Mouse (Mus musculus): ENCODE measurements at regions not wholly inside any gene's neighbourhood (a gene's known extent, or its start where the extent isn't known, plus 50 kb on each side); places are given as distances from the start of the nearest gene placed in this dataset.
"Not testable (repeated sequence)": the region's sequence is repeated elsewhere in the genome, so short reads cannot be mapped to it uniquely, and the experiment has no call there.

DNA sequence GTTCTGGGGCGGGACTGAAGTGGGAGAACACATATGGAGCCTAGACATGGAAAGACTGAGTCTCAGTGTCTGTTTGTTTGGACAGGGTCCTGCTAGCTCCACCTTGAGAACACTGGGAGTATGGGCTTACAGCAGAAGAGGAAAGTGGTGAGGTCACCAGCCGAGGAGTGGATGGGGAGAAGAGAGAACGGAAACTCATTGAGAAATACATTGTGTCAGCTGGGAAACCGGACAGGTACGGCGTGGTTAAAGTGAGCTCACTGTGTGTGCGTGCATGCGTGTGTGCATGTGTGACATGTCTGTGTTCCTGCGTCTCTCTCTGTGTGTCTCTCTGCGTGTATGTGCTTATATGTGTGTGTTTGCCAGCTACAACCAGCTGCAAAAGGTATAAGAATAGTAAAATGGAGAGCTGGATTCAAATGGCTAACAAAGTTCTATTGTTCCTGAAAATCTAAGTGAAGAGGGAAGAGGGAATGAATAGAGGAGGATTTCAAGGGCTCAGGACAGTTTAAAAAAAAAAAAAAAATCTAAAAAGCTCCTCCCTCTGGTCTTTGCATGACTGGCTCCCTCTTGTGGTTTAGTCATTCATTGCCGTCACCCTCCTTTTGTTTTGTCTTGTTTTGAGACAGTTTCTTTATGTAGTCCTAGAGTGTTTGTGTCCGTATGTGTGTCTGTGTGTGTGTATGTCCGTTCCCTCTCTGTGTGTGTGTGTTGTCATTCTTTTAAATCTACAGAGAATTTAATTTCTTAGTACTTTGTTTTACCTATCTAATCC is 52.0 kb upstream of the Ak4 start:
- DNase-seq (ENCODE audit: extremely low spot score, low spot score) = peak; percentile 31

DNA sequence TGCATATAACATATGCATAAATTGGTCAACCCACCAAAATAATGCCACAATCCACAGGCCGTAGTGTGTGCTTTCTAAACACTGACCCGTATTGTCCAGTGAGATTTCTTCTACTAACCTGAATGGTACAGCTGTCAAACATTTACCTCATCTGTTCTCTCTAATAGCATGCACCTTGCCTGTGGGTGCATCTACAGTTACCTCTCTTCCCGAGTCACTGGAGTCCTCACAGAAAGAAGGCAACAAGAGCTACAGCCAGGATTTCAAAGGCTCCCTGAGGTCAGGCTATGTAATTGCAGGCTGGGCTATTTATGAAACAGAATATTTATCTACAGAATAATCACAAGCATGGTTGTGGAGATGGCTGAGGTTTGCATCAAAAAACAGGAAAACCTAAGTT is 53.8 kb upstream of the Ak4 start:
- DNase-seq (ENCODE audit: extremely low spot score, low spot score) = no peak

DNA sequence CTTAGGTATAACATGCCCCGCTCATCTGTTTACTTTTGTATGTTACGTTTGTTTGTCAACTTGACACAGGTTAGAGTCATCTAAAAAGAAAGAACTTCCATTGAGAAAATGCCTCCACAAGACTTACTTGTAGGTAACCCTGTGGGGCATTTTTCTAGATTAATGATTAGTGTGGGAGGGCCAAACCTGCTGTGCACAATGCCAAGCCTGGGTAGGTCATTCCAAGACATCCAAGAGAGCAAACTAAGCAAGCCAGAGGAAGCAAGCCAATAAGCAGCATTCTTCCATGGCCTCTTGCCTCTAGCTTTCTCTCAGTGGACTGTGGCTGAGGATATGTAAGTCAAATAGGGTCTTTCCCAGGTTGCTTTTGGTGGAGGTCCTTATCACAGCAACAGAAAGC is 54.4 kb upstream of the Ak4 start:
- DNase-seq (ENCODE audit: extremely low spot score, low spot score) = no peak

DNA sequence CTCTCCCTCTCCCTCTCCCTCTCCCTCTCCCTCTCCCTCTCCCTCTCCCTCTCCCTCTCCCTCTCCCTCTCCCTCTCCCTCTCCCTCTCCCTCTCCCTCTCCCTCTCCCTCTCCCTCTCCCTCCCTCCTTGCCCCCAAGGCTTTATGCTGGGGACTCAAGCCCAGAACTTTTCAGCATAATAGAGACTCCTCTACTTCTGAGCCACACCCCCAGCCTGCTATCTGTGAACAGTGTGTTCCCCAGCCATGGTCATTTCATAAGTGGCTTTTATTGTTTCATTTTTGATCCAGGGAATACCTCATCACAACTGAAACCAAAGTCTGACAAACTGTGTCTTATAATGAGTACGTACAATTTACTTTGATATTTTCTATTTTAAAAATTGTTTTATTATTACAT is 55.8 kb upstream of the Ak4 start:
- not testable (repeated sequence) for DNase-seq (ENCODE audit: extremely low spot score, low spot score)

DNA sequence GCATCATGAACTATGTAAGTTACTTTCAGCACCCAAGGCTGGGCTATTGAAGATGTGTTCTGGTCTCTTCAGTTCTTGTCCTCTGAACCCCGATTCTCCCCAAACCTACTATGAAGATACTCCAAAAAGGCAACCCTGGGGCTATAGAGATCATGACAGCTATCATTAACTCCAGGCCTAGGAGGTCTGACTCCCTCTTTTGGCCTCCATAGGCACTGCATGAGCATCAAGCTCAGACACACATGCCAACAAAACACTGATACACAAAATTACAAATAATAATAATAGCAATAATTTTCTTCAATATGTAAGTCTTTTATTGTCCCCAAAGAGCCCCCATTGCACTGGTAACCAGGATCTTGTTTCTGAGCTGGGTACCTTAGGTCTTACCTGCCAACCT is 57.3 kb upstream of the Ak4 start:
- DNase-seq (ENCODE audit: extremely low spot score, low spot score) = no peak

DNA sequence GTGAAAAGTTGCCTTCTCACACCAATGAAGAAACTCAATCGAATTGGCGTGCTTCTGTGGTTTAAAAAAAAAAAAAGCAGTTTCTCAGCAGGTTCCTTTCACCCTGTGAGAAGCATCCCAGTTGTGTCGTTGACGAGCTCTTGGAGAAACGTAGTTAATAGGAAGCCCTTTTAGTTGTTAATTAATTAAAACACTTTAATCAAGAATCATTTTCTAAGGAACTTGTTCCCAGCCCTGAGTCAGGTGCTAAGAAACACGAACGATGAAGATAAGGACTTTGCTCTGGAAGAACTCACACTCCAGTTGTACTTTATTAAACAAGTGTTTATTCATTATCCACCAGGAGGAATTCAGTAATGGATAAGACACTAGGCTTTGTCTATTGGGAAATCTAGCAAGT is 58.8 kb upstream of the Ak4 start:
- no peak for DNase-seq (ENCODE audit: extremely low spot score, low spot score)

DNA sequence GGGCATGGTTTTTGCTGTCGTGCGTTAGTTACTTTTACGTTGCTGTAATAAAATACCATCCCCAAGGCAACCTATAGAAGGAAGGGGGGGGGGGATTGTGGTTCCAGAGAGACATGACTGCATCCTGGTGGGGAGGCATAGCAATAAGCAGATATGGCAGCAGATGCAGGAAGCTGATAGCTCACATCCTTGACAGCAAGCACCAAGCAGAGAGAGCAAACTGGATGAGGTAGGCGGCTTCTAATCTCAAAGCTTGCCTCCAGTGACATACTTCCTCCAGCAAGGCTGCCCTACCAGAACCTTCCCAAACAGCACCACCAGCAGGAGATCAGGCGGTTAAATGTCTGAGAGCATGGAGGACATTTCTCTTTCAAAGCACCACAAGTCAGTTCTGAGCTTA is 60.0 kb upstream of the Ak4 start:
- no peak for DNase-seq (ENCODE audit: extremely low spot score, low spot score)

DNA sequence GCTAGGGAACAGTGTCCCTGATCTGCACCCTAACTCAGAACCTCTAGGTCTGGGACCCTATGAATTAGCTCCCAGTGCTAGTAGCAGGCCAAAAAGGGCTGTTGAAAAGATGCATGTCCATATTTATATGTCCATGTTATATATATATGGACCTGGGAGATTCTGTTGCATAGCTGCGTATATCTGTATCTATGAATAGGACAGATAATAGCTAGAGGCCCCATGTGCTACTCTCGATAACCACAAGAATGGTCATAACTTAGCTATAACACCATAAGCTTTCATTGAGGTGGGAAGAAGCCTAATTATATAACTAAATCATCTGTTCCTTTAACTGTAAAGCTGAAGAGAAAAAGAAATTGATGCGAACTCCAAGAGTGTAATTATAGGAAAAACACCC is 60.6 kb upstream of the Ak4 start:
- DNase-seq (ENCODE audit: extremely low spot score, low spot score) = no peak

DNA sequence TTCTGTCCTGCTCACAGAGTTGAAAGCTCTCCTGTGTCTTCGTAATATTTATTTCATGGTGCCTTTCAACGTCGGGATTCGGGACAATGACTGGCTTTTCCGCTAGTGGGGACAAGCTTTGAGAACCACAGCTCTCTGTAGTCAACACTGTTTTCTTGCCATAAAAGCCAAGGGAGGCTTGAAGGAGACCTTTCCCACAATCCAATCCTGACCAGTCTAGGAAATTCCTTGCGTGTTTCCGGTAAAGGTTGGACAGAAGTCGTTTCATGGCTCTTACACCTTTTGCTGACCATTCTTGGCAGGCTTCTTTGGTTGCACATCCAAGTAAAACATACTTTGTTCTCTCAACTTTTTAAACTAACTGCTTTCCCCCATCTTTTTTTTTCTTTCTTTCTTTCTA is 61.2 kb upstream of the Ak4 start:
- no peak for DNase-seq (ENCODE audit: extremely low spot score, low spot score)

DNA sequence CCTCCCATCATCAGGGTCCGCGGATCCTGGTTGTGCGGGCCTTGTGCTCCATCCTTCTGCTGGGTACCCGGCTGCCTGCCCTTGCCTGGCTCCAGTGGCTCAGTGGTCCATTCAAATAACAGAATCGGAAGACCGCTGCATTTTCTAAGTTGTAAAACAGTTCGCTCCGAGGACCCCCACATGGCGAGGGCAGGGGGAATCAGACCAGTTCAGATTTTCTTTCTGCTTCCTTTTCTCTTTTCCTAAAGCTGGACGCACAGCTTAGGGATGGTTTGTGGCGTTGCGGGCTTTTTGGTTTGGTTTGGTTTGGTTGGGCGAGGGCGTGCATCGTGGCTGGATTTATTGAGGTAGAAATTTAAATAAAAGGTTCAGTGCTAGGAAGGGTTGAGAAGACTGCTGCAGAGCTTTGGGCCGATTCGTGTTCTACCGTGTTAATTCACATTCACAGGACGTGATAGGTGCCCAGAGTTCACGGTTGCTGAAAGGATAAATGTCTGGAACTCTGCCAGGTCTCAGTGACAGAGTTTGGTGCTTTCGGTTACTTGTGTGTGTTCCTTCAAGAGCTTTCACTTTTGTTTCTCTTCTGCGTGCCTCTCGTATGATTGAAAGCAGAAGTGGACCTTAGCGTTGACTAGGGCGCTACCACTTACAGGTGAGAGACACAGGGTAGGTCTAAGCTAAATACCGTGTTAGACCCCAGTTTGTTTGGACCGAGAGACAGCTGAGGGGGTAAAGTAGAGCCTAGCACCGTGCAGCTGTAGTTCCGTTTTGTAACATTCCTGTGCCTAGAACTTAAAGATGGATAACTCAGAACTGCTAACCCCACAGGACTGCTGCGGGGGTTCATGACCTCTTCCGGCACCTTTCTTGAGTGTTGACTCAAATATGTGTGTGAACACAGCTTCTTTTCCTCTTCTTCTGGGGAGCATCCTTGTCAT is 61.9 kb upstream of the Ak4 start:
- peak; percentile 72 for DNase-seq (ENCODE audit: extremely low spot score, low spot score)

DNA sequence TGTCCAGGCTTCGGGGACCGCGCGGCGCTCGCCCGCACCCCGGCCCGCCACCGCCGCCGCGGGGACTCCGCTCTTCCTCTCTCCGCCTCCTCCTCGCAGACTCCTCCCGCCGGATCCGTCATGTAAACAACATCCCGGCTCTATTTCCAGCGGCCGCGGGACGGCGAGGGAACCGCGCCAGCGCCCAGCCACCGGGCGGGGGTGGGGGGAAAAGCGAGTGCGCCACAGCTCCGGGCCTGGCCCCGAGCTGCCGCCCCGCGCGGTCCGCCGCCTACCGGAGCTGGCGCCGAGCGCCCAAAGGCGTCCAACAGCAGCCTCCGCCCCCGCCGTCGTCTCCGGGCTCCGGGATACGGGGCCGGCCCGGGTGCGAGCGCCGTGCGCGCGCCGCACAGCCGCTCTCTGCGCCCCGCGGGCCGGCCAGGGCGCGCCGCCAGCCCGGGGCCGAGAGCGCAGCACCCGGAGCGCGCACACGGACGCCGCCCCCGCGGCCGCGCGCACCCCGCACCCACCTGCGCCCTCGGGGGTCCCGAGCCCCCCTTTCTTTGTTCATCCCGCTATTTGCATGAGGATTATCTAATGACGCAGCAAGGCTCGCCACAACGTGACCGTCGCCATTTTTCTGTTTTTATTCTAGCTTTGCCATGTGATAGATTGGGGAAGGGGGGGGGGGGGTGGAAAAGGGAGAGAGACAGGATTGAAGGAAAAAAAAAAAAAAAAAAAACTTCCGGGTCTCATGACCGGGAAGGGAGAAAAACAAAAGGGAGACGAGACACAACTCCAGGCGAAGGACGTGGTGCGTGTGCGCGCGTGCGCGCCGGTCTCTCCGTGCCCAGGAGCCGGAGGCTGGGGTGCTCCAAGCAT is 62.8 kb upstream of the Ak4 start:
- DNase-seq (ENCODE audit: extremely low spot score, low spot score) = peak; percentile 74

DNA sequence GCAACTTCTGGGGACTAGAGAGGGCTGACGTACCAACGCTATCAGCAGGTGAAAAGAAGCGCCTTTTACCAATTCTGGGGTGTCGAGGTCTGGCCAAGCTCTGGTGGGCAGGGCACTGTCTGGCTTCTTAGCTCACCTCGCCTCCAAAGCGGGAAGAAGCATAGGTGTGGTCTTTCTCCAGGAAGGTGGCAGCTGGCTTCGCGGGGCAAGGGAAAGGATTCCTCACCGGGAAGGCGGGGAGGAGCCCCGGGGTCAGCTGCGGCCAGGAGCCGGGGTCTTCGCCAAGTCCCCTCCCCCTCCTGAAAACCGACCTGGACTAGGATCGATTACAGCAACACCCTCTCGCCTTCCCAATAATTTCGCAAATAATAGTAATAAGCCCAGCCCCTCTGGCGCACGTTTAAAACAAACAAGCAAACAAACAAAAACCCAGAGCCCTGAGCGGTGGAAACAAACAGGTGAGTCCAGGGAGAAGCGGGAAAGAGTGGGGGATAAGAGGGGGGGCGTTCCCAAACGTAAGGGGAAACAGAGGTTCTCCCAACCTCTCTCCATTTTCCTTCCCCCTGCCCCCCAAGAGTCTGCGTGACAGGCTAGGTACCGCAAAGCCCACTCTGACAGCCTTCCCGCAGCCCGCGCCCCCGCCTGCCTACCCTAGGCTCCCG is 63.5 kb upstream of the Ak4 start:
- peak; percentile 40 for DNase-seq (ENCODE audit: extremely low spot score, low spot score)

DNA sequence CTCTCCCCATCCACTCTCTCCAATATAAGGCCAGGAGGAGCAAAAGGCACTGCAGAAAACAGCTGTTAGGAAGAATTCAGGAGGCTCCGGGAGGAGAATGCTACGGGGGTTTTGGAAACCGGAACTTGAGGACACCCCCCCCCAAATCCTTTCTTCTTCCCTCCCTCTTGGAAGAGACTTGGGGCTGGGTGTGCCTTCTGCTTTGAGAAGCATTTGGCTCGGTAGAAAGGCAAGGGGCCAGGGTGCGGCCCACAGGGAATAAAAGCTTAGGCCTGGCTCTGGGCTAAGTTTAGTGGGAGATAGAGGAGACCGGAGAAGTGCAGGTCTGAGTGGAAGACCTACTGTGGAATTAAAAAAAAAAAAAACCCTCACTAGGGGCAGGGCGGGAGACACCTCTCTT is 64.1 kb upstream of the Ak4 start:
- peak; percentile 29 for DNase-seq (ENCODE audit: extremely low spot score, low spot score)

DNA sequence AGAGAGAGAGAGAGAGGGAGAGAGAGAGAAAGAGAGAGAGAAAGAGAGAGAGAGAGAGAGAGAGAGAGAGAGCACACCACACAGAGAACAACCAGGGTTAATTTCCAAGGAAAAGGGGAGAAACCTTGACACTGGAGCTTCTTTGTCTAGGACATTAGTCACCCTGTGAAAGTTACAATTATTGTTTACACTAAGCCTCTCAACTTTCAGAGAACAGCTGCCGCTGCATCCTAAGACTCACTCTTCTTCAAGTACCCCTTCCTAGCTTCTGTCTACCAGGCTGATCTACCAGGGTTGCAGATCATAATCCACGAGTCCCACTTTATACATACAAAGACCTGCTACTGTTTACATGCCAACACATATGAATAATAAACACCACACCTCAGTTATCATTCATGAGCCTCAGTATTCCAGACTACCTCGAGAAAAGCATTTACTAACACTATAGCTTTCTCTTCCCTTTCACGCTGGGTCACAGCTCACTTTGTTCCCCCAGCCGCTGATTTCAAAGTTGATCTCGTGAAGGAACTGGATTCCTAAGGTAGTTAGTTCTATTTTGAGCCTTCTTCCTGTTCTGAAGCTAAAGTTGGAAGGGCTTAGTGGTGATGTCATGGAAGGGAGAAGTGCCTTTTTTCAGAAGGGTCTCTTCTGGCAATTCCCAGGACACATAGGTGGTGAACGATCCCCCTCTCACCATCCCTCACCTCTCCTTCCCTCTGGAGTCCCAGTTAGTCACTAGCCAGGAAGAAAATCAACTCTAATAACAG is 64.8 kb upstream of the Ak4 start:
- peak; percentile 15 for DNase-seq (ENCODE audit: extremely low spot score, low spot score)

DNA sequence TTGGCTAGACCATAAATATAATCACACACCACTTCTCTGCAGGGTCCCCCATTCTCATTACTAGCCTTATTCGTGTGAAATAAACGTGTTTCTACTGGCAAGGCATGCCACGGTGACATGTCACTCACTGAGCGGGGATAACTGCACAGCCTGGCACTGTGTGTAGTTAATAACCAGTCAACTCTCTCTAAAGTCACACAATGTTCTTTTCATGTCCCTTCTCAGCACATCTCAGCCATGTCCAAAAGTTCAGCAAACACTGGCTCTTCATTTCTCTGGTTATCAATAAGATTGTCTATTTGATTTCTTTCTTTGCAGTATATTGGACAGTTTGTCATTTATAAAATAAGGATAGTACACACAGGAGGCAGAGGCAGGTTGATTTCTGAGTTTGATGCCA is 66.9 kb upstream of the Ak4 start:
- DNase-seq (ENCODE audit: extremely low spot score, low spot score) = no peak

DNA sequence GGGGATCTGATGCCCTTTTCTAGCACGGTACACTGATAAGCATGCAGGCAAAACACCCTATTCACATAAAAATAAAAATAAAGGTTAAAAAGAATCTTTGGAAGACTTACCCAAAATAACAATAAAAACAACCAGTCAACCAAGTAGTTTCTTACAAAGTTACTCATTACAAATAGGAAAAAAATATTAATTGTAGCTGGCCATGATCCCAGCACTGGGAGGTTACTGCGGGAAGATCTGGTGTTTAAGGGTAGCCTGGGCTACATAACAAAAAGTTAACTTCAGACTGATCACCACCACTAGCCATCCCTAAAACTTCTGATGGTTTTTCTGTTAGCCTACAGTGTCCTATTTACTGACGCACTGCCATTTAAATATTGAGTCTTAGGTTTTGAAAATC is 67.4 kb upstream of the Ak4 start:
- DNase-seq (ENCODE audit: extremely low spot score, low spot score) = no peak

DNA sequence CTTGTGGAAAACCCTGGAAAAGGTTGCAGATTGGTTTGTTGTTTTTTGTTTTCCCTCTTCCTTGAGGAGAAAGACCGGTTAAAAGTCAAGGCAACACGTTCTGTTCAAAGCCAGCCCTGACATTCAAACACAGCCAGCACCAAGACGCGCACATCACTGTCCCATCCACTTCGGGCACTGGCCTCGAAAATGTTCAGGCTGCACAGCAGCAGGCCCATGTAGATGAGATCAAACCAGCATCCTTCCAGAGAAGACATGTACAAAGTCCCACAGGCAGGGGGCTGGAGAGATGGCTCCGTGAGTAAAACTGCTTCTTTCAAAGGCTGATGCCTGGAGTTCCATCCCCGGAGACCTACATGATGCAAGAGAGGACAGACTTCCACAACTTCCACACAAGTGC is 68.4 kb upstream of the Ak4 start:
- no peak for DNase-seq (ENCODE audit: extremely low spot score, low spot score)

DNA sequence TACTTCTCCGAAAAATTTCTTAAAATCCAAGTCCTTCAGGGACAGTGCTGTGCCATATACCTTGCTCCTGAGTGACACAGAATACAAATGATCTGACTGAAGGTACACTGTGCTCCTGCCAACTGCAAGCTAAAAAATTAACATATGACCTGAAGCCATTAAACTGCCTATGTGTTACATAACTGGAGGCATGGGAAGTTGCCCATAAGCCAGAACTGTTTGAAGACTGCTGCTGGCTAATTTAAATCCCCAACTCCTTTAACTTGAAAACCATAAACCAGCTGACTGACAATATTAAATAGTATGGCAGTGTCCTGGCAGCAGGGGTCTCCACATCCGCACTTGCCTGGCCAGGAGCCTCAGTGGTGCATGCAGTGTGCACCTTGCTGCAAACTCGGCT is 68.9 kb upstream of the Ak4 start:
- DNase-seq (ENCODE audit: extremely low spot score, low spot score) = no peak

DNA sequence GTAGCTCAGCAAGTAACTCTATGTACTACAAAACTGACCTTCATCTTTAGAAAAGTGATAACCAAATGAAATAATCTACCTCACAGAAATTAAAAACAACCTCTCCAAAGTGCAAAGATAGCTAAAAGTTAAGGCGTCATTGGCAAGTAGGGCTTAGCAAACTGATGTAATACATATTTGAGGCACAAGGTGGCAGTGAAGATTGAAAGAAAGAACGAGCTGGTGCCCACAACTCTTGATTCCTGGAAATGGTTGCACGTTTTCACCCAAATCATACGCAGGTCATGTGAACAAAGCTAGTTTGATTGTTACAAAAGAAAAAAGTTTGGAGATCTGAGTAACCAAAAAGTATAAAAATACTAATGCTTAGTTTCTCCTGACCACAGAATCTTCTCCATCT is 69.7 kb upstream of the Ak4 start:
- DNase-seq (ENCODE audit: extremely low spot score, low spot score) = no peak

DNA sequence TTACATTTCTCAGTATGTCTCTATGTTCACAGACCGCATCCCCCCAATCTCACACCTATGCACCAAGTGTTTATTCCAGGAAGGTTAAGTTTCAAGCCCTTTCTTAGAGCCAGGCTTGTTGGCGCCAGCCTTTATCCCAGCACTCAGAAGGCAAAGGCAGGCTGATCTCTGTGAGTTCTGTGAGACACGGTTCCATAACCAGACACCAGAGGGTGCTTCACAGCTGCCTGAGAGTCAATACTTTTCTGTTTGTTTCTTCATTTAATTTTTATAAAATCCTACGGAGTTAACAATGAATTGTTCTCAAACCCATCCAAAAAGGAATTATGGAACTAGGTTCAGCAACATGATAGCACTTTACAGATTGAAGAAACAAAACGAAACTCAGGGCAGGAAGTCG is 71.8 kb upstream of the Ak4 start:
- DNase-seq (ENCODE audit: extremely low spot score, low spot score) = no peak

All from neural tube, embryonic 10.5 days (tissue).